In genomic region chr9:106600546-106600945, GRCm38 (mm10) we compare ENCODE assay signal across 9 mouse cellular contexts. TPM values are rescaled to one million over a fixed set of nuclear protein-coding genes. Genes with fewer than 3 reads are reported as not detected.
DNase-seq lines count a peak whose midpoint lies in the region; ATAC-seq lines count a peak whose summit lies in the region.
"Had no signal": no experiment of that assay in that cellular context is flagged by ENCODE, and none has a peak within 500 bp of the region (broad histone marks: within the 10 kb centered on the region; RNA-seq: fewer than 3 reads in every experiment).

No protein-coding gene starts in this region.

- no peaks in the 10 kb centered on the region for H3K4me1 ChIP-seq in midbrain, embryonic 10.5 days
- no peaks in the 10 kb centered on the region for H3K4me1 ChIP-seq in midbrain, embryonic 15.5 days

- peak; percentile 42 for DNase-seq in midbrain, embryonic 10.5 days (ENCODE audit: low spot score)
- DNase-seq in NIH3T3 (ENCODE audit: low read depth) = peak; percentile 75
- DNase-seq in c-Kit-negative CD71-positive TER-119-positive erythroid progenitor cells, embryonic 14.5 days (ENCODE audit: low read depth, low spot score) = peak; percentile 4
- peak; percentile 29 for DNase-seq in gastrocnemius, postnatal 10 days
- peak; percentile 50 to 62 for DNase-seq in left cerebral cortex, postnatal 36 days (ENCODE audit: low spot score in 2 of 2)
- peak; percentile 36 for DNase-seq in retina, postnatal 7 days (ENCODE audit: low read depth, low spot score)

- no peaks in the 10 kb centered on the region for H3K36me3 ChIP-seq in midbrain, embryonic 10.5 days
- H3K36me3 ChIP-seq in midbrain, embryonic 15.5 days (replicated peaks) = no peaks in the 10 kb centered on the region

- ATAC-seq in midbrain, embryonic 15.5 days (replicated peaks) = no peak

- H3K9ac ChIP-seq in midbrain, embryonic 15.5 days = no peak overlapping the region

- no peak overlapping the region for H3K27ac ChIP-seq in midbrain, embryonic 10.5 days (replicated peaks)
- no peak overlapping the region for H3K27ac ChIP-seq in midbrain, embryonic 15.5 days

- H3K27me3 ChIP-seq in midbrain, embryonic 10.5 days (ENCODE audit: low read depth, poor library complexity, severe bottlenecking) = no peaks in the 10 kb centered on the region
- no peaks in the 10 kb centered on the region for H3K27me3 ChIP-seq in midbrain, embryonic 15.5 days (replicated peaks)

- no peaks in the 10 kb centered on the region for H3K9me3 ChIP-seq in midbrain, embryonic 10.5 days (replicated peaks)
- no peaks in the 10 kb centered on the region for H3K9me3 ChIP-seq in midbrain, embryonic 15.5 days

- H3K4me2 ChIP-seq in midbrain, embryonic 15.5 days = no peak overlapping the region

- no peak overlapping the region for H3K4me3 ChIP-seq in midbrain, embryonic 10.5 days
- no peak overlapping the region for H3K4me3 ChIP-seq in midbrain, embryonic 15.5 days

- 32% methylated on average over 8 of the region's 8 CpGs for WGBS in midbrain, embryonic 10.5 days
- WGBS in midbrain, embryonic 15.5 days = 24% methylated on average over 8 of the region's 8 CpGs

- intact Hi-C loops in left cerebral cortex, postnatal 36 days (cut with DNase I) = loop anchor here (2.0 kb wide), 1 partner anchor 42 kb away; no protein-coding TSS in a partner anchor

RNA-seq across cellular contexts. Expression of gene Iqcf6, which starts 25.8 kb away (rescaled TPM):
- polyA plus RNA-seq in midbrain, embryonic 10.5 days (2016; fragmentation: Nextera tagmentation; extraction: Ambion mirVana) = not detected in 2 replicates
- polyA plus RNA-seq in midbrain, embryonic 15.5 days (2015; fragmentation: Nextera tagmentation; extraction: Ambion mirVana) = not detected in 2 replicates
- not detected for total RNA-seq in gastrocnemius, postnatal 10 days (2021)
- total RNA-seq in left cerebral cortex, postnatal 36 days (2021) = not detected
- total RNA-seq: neutrophil, adult 5-6 weeks had no signal
- polyA plus RNA-seq: heart, embryonic 16.5 days had no signal

RNA-seq across cellular contexts. Expression of gene Iqcf4, which starts 29.8 kb away (rescaled TPM):
- polyA plus RNA-seq in midbrain, embryonic 10.5 days (2016; fragmentation: Nextera tagmentation; extraction: Ambion mirVana) = not detected in 2 replicates
- polyA plus RNA-seq in midbrain, embryonic 15.5 days (2015; fragmentation: Nextera tagmentation; extraction: Ambion mirVana) = not detected in 2 replicates
- total RNA-seq in gastrocnemius, postnatal 10 days (2021) = not detected
- not detected for total RNA-seq in left cerebral cortex, postnatal 36 days (2021)
- total RNA-seq: neutrophil, adult 5-6 weeks had no signal
- polyA plus RNA-seq: heart, embryonic 16.5 days had no signal

RNA-seq across cellular contexts. Expression of gene Iqcf3, which starts 39.1 kb away (rescaled TPM):
- not detected in 2 replicates for polyA plus RNA-seq in midbrain, embryonic 10.5 days (2016; fragmentation: Nextera tagmentation; extraction: Ambion mirVana)
- not detected in 2 replicates for polyA plus RNA-seq in midbrain, embryonic 15.5 days (2015; fragmentation: Nextera tagmentation; extraction: Ambion mirVana)
- total RNA-seq in gastrocnemius, postnatal 10 days (2021) = not detected
- not detected for total RNA-seq in left cerebral cortex, postnatal 36 days (2021)
- total RNA-seq: neutrophil, adult 5-6 weeks had no signal
- polyA plus RNA-seq: heart, embryonic 16.5 days had no signal

RNA-seq across cellular contexts. Expression of gene Grm2, which starts 55.3 kb away (rescaled TPM):
- 11.8 and 18.9 TPM in 2 replicates for polyA plus RNA-seq in midbrain, embryonic 10.5 days (2016; fragmentation: Nextera tagmentation; extraction: Ambion mirVana)
- polyA plus RNA-seq in midbrain, embryonic 15.5 days (2015; fragmentation: Nextera tagmentation; extraction: Ambion mirVana) = 17.8 and 19.3 TPM in 2 replicates
- under 1 TPM in 1 of 2 experiments, not detected in 1; 0.09 TPM for total RNA-seq in gastrocnemius, postnatal 10 days (2021)
- 10 to 100 TPM; 53.5 to 72.7 TPM for total RNA-seq in left cerebral cortex, postnatal 36 days (2021)
- total RNA-seq: neutrophil, adult 5-6 weeks had no signal
- polyA plus RNA-seq: heart, embryonic 16.5 days had no signal

Comparison
In these comparisons a context has a peak if more than half of its experiments do, and no peak if none do; other contexts are left out.
1. DNase-seq: peak in every context shown above with its lines; median percentile 75 in NIH3T3; 56 in left cerebral cortex, postnatal 36 days; 42 in midbrain, embryonic 10.5 days; 36 in retina, postnatal 7 days; 29 in gastrocnemius, postnatal 10 days; 4 in c-Kit-negative CD71-positive TER-119-positive erythroid progenitor cells, embryonic 14.5 days.